Mouse (Mus musculus) megakaryocyte, embryonic 14.5 days (primary cell): ENCODE measurements around the gene Ubqln4.

ENCODE experiments used
- FLI1 ChIP-seq: IDR thresholded peaks from 2 replicates; pipeline ENCODE4 v1.6.1; 2012; ENCODE audit warnings: low read length, inconsistent platforms, mixed read lengths
- GATA1 ChIP-seq: IDR thresholded peaks from 3 replicates; pipeline ENCODE4 v1.6.1; 2012; ENCODE audit warnings: mixed read lengths, low read length, inconsistent platforms, borderline replicate concordance

GRCm38 (mm10) chr3:88555069-88555605 is 1.6 kb downstream of the Ubqln4 start:
- TF ChIP-seq GATA1 (no peak), FLI1 (no peak)
